Mouse (Mus musculus): ENCODE data around the gene Gm5089.

- TF ChIP-seq CTCF (IDR thresholded peaks at IDR 0.05; ENCODE audit: low read depth, low read length) (no peak), POLR2A (IDR thresholded peaks at IDR 0.05; ENCODE audit: borderline replicate concordance, low read depth, low read length) (no peak)
Observed at GRCm38 (mm10) chr14:122478574-122479011, 27.7 kb upstream of the Gm5089 start.

Measured in bone marrow macrophage, adult 2 months (primary cell).